Mouse (Mus musculus) cerebellum, postnatal 25 days (tissue): ENCODE measurements around the gene Dnajb3.
"Not testable (repeated sequence)": the region's sequence is repeated elsewhere in the genome, so short reads cannot be mapped to it uniquely, and the experiment has no call there.

Experiments
- DNase-seq, 2 experiments: peaks; one replicate each; pipeline ENCODE4 v3.0.0; 2021; ENCODE audit warnings: mixed read lengths in 2 of 2

Dnajb3 gene

GRCm38 (mm10) chr1:88231803-88232499 lies 26.4 kb upstream of the Dnajb3 start:
- DNase-seq, result no peak

GRCm38 (mm10) chr1:88230981-88231802 lies 25.6 kb upstream of the Dnajb3 start:
- DNase-seq, result no peak

- DNase-seq, result no peak
Observed at GRCm38 (mm10) chr1:88230421-88230820, 24.8 kb upstream of the Dnajb3 start.

GRCm38 (mm10) chr1:88229986-88230385 lies 24.4 kb upstream of the Dnajb3 start:
- DNase-seq, result no peak

- no peak for DNase-seq
Observed at GRCm38 (mm10) chr1:88229566-88229965, 24.0 kb upstream of the Dnajb3 start.

GRCm38 (mm10) chr1:88228121-88228520 lies 22.5 kb upstream of the Dnajb3 start:
- DNase-seq, result peak; percentile 9 to 10

GRCm38 (mm10) chr1:88227482-88227881 lies 21.9 kb upstream of the Dnajb3 start:
- no peak for DNase-seq

GRCm38 (mm10) chr1:88226670-88227379 lies 21.2 kb upstream of the Dnajb3 start, which contains the start of gene Mroh2a:
TSS of gene Mroh2a (plus strand) at chr1:88226986.
- DNase-seq, result peak in 1 of 2 experiments; percentile 1

- DNase-seq, result no peak
Observed at GRCm38 (mm10) chr1:88225741-88226140, 20.2 kb upstream of the Dnajb3 start.

- not testable (repeated sequence) for DNase-seq
Observed at GRCm38 (mm10) chr1:88225301-88225700, 19.7 kb upstream of the Dnajb3 start.

- DNase-seq, result peak in 1 of 2 experiments; percentile 10
Observed at GRCm38 (mm10) chr1:88224029-88224776, 18.6 kb upstream of the Dnajb3 start.

GRCm38 (mm10) chr1:88223591-88223990 lies 18.0 kb upstream of the Dnajb3 start:
- DNase-seq, result no peak

- DNase-seq, result not testable (repeated sequence)
Observed at GRCm38 (mm10) chr1:88223011-88223515, 17.5 kb upstream of the Dnajb3 start.

GRCm38 (mm10) chr1:88222216-88222615 lies 16.6 kb upstream of the Dnajb3 start:
- no peak for DNase-seq

GRCm38 (mm10) chr1:88220336-88220735 lies 14.8 kb upstream of the Dnajb3 start:
- DNase-seq, result no peak

GRCm38 (mm10) chr1:88219054-88219453 lies 13.5 kb upstream of the Dnajb3 start:
- no peak for DNase-seq

- no peak for DNase-seq
Observed at GRCm38 (mm10) chr1:88218591-88218990, 13.0 kb upstream of the Dnajb3 start.

GRCm38 (mm10) chr1:88218051-88218450 lies 12.5 kb upstream of the Dnajb3 start:
- peak in 1 of 2 experiments; percentile 14 for DNase-seq

- no peak for DNase-seq
Observed at GRCm38 (mm10) chr1:88217576-88217975, 12.0 kb upstream of the Dnajb3 start.

- DNase-seq, result no peak
Observed at GRCm38 (mm10) chr1:88217144-88217543, 11.6 kb upstream of the Dnajb3 start.

GRCm38 (mm10) chr1:88216551-88216950 lies 11.0 kb upstream of the Dnajb3 start:
- no peak for DNase-seq
